Mouse (Mus musculus) neural tube, embryonic 12.5 days (tissue): ENCODE results near the gene Rnf216. TPM values are rescaled to one million over a fixed set of nuclear protein-coding genes. Genes with fewer than 3 reads are reported as not detected.

Experiments used
- ATAC-seq: fragments of 200-750 bp; cut with Nextera tagmentation; 2 replicates; pipeline ENCODE4 v1.8.0; 2017; ENCODE audit warnings: low read depth, mild to moderate bottlenecking, moderate TSS enrichment, moderate library complexity; ENCODE audit not compliant: low FRiP score
- H3K27ac ChIP-seq: fragments of 300-500 bp; sonication (generic); 2 replicates; pipeline ENCODE4 v1.5.1; 2016
- H3K27me3 ChIP-seq: fragments of 300-500 bp; sonication (generic); replicated peaks from 2 replicates; pipeline ENCODE4 v1.6.1; 2016; ENCODE audit warnings: mild to moderate bottlenecking
- H3K36me3 ChIP-seq: fragments of 300-500 bp; sonication (generic); 2 replicates; pipeline ENCODE4 v1.6.1; 2016; ENCODE audit warnings: mild to moderate bottlenecking
- H3K4me1 ChIP-seq: fragments of 300-500 bp; sonication (generic); 2 replicates; pipeline ENCODE4 v1.6.1; 2016
- H3K4me2 ChIP-seq: fragments of 300-500 bp; sonication (generic); replicated peaks from 2 replicates; pipeline ENCODE4 v1.6.1; 2016; ENCODE audit warnings: mild to moderate bottlenecking
- H3K4me3 ChIP-seq: fragments of 300-500 bp; sonication (generic); 2 replicates; pipeline ENCODE4 v1.5.1; 2016
- H3K9ac ChIP-seq: fragments of 300-500 bp; sonication (generic); 2 replicates; pipeline ENCODE4 v1.6.1; 2016; ENCODE audit warnings: mild to moderate bottlenecking
- H3K9me3 ChIP-seq: fragments of 300-500 bp; sonication (generic); 2 replicates; pipeline ENCODE4 v1.6.1; 2016; ENCODE audit warnings: mild to moderate bottlenecking
- WGBS: fragments of 180-500 bp; shearing (Covaris S2); methylation state at CpG from one replicate; pipeline ENCODE4 v1.1.7; 2016; 5-methylcytosine and 5-hydroxymethylcytosine counted together
- polyA plus RNA-seq: library from polyadenylated mRNA; unstranded; fragments of >200 nt; fragmentation: Nextera tagmentation; extraction: Ambion mirVana; gene quantifications from 2 replicates; pipeline ENCODE4 v1.2.1, GENCODE M21; 2016

Gene Rnf216
- polyA plus RNA-seq, 1 experiment from 2014 or later = 47.1 TPM

- Histone ChIP-seq H3K4me1 (no peaks in the 10 kb centered on the region), H3K27me3 (no peaks in the 10 kb centered on the region), H3K27ac (no peak overlapping the region), H3K9me3 (no peaks in the 10 kb centered on the region), H3K4me2 (no peak overlapping the region), H3K36me3 (peaks cover 47% of the 10 kb centered on the region), H3K9ac (no peak overlapping the region), H3K4me3 (no peak overlapping the region)
- no peak for ATAC-seq
- WGBS = 75% methylated on average over 3 of the region's 3 CpGs
Measured at GRCm38 (mm10) chr5:143092891-143093290, 19.9 kb downstream of the Rnf216 start.

GRCm38 (mm10) chr5:143084898-143085297 lies 27.9 kb downstream of the Rnf216 start:
- Histone ChIP-seq H3K9me3 (no peaks in the 10 kb centered on the region), H3K27me3 (no peaks in the 10 kb centered on the region), H3K4me3 (no peak overlapping the region), H3K27ac (no peak overlapping the region), H3K4me1 (no peaks in the 10 kb centered on the region), H3K9ac (no peak overlapping the region), H3K4me2 (no peak overlapping the region), H3K36me3 (peaks cover 55% of the 10 kb centered on the region)
- ATAC-seq = no peak
- 72% methylated on average over 4 of the region's 4 CpGs for WGBS

GRCm38 (mm10) chr5:143079806-143080205 lies 33.0 kb downstream of the Rnf216 start:
- H3K9ac ChIP-seq = no peak overlapping the region
- H3K9me3 ChIP-seq = no peaks in the 10 kb centered on the region
- H3K4me1 ChIP-seq = no peaks in the 10 kb centered on the region
- H3K4me2 ChIP-seq = no peak overlapping the region
- no peak overlapping the region for H3K27ac ChIP-seq
- H3K36me3 ChIP-seq = peaks cover 59% of the 10 kb centered on the region
- H3K4me3 ChIP-seq = no peak overlapping the region
- ATAC-seq = no peak
- 97% methylated on average over 1 of the region's 1 CpGs for WGBS
- H3K27me3 ChIP-seq = no peaks in the 10 kb centered on the region

- Histone ChIP-seq H3K27me3 (no peaks in the 10 kb centered on the region), H3K4me2 (no peak overlapping the region), H3K4me3 (no peak overlapping the region), H3K9ac (no peak overlapping the region), H3K27ac (no peak overlapping the region), H3K36me3 (peaks cover 68% of the 10 kb centered on the region), H3K9me3 (no peaks in the 10 kb centered on the region), H3K4me1 (no peaks in the 10 kb centered on the region)
- no peak for ATAC-seq
- 97% methylated on average over 3 of the region's 3 CpGs for WGBS
Measured at GRCm38 (mm10) chr5:143076603-143077143, 36.1 kb downstream of the Rnf216 start.

- H3K36me3 ChIP-seq = peaks cover 68% of the 10 kb centered on the region
- H3K9me3 ChIP-seq = no peaks in the 10 kb centered on the region
- 97% methylated on average over 2 of the region's 2 CpGs for WGBS
- no peaks in the 10 kb centered on the region for H3K4me1 ChIP-seq
- no peak for ATAC-seq
- no peak overlapping the region for H3K4me3 ChIP-seq
- H3K9ac ChIP-seq = no peak overlapping the region
- no peak overlapping the region for H3K27ac ChIP-seq
- no peaks in the 10 kb centered on the region for H3K27me3 ChIP-seq
- H3K4me2 ChIP-seq = no peak overlapping the region
Measured at GRCm38 (mm10) chr5:143075987-143076386, 36.8 kb downstream of the Rnf216 start.

- H3K36me3 ChIP-seq = peaks cover 47% of the 10 kb centered on the region
- H3K9me3 ChIP-seq = no peaks in the 10 kb centered on the region
- 91% methylated on average over 2 of the region's 2 CpGs for WGBS
- no peak overlapping the region for H3K4me3 ChIP-seq
- H3K27me3 ChIP-seq = no peaks in the 10 kb centered on the region
- H3K27ac ChIP-seq = no peak overlapping the region
- H3K4me1 ChIP-seq = no peaks in the 10 kb centered on the region
- no peak for ATAC-seq
- H3K4me2 ChIP-seq = no peak overlapping the region
- no peak overlapping the region for H3K9ac ChIP-seq
Measured at GRCm38 (mm10) chr5:143069048-143069447, 43.7 kb downstream of the Rnf216 start.

- no peak overlapping the region for H3K27ac ChIP-seq
- 93% methylated on average over 3 of the region's 3 CpGs for WGBS
- no peaks in the 10 kb centered on the region for H3K27me3 ChIP-seq
- no peak overlapping the region for H3K4me2 ChIP-seq
- H3K4me3 ChIP-seq = no peak overlapping the region
- no peak for ATAC-seq
- H3K36me3 ChIP-seq = peaks cover 46% of the 10 kb centered on the region
- H3K9ac ChIP-seq = no peak overlapping the region
- no peaks in the 10 kb centered on the region for H3K4me1 ChIP-seq
- no peaks in the 10 kb centered on the region for H3K9me3 ChIP-seq
Measured at GRCm38 (mm10) chr5:143068382-143068781, 44.4 kb downstream of the Rnf216 start.

GRCm38 (mm10) chr5:143066551-143066958 lies 46.2 kb downstream of the Rnf216 start:
- no peak overlapping the region for H3K4me3 ChIP-seq
- ATAC-seq = no peak
- H3K27ac ChIP-seq = no peak overlapping the region
- H3K36me3 ChIP-seq = peaks cover 42% of the 10 kb centered on the region
- no peak overlapping the region for H3K4me2 ChIP-seq
- no peaks in the 10 kb centered on the region for H3K9me3 ChIP-seq
- peaks cover 1% of the 10 kb centered on the region; the same call in 1 of the 2 replicates for H3K4me1 ChIP-seq
- WGBS = 26% methylated on average over 1 of the region's 1 CpGs
- no peak overlapping the region for H3K9ac ChIP-seq
- H3K27me3 ChIP-seq = no peaks in the 10 kb centered on the region

- peaks cover 6% of the 10 kb centered on the region; the same call in 1 of the 2 replicates for H3K4me1 ChIP-seq
- no peak overlapping the region for H3K9ac ChIP-seq
- peaks cover 42% of the 10 kb centered on the region for H3K36me3 ChIP-seq
- no peak overlapping the region for H3K4me3 ChIP-seq
- no peak overlapping the region for H3K4me2 ChIP-seq
- no peaks in the 10 kb centered on the region for H3K9me3 ChIP-seq
- no peak overlapping the region for H3K27ac ChIP-seq
- WGBS = 97% methylated on average over 1 of the region's 1 CpGs
- H3K27me3 ChIP-seq = no peaks in the 10 kb centered on the region
- no peak for ATAC-seq
Measured at GRCm38 (mm10) chr5:143066096-143066495, 46.7 kb downstream of the Rnf216 start.

GRCm38 (mm10) chr5:143065230-143065629 lies 47.6 kb downstream of the Rnf216 start:
- no peak for ATAC-seq
- WGBS = 83% methylated on average over 2 of the region's 2 CpGs

GRCm38 (mm10) chr5:143062251-143062650 lies 50.5 kb downstream of the Rnf216 start:
- Histone ChIP-seq H3K4me3 (no peak overlapping the region), H3K4me1 (peaks cover 8% of the 10 kb centered on the region; the same call in 1 of the 2 replicates), H3K27ac (no peak overlapping the region), H3K27me3 (no peaks in the 10 kb centered on the region), H3K9ac (no peak overlapping the region), H3K4me2 (no peak overlapping the region), H3K36me3 (peaks cover 32% of the 10 kb centered on the region), H3K9me3 (no peaks in the 10 kb centered on the region)
- 87% methylated on average over 3 of the region's 3 CpGs for WGBS
- no peak for ATAC-seq

More at GRCm38 (mm10) chr5:143065230-143065629, 47.6 kb downstream of the Rnf216 start:
- Histone ChIP-seq H3K4me1 (peaks cover 8% of the 10 kb centered on the region; the same call in 1 of the 2 replicates), H3K4me3 (no peak overlapping the region), H3K36me3 (peaks cover 42% of the 10 kb centered on the region), H3K9me3 (no peaks in the 10 kb centered on the region), H3K4me2 (no peak overlapping the region), H3K27me3 (no peaks in the 10 kb centered on the region), H3K27ac (no peak overlapping the region), H3K9ac (no peak overlapping the region)

GRCm38 (mm10) chr5:143061511-143061910 lies 51.3 kb downstream of the Rnf216 start:
- no peak overlapping the region for H3K4me3 ChIP-seq
- H3K27me3 ChIP-seq = no peaks in the 10 kb centered on the region
- H3K9me3 ChIP-seq = no peaks in the 10 kb centered on the region
- H3K9ac ChIP-seq = no peak overlapping the region
- H3K36me3 ChIP-seq = peaks cover 27% of the 10 kb centered on the region
- no peak overlapping the region for H3K27ac ChIP-seq
- H3K4me1 ChIP-seq = peaks cover 8% of the 10 kb centered on the region; the same call in 1 of the 2 replicates
- H3K4me2 ChIP-seq = no peak overlapping the region
- 60% methylated on average over 3 of the region's 3 CpGs for WGBS
- ATAC-seq = no peak

- Histone ChIP-seq H3K9ac (no peak overlapping the region), H3K4me3 (no peak overlapping the region), H3K27ac (no peak overlapping the region), H3K9me3 (no peaks in the 10 kb centered on the region), H3K4me2 (no peak overlapping the region), H3K36me3 (peaks cover 27% of the 10 kb centered on the region), H3K4me1 (peaks cover 8% of the 10 kb centered on the region; the same call in 1 of the 2 replicates), H3K27me3 (no peaks in the 10 kb centered on the region)
- ATAC-seq = no peak
- 15% methylated on average over 2 of the region's 2 CpGs for WGBS
Measured at GRCm38 (mm10) chr5:143060774-143061385, 51.9 kb downstream of the Rnf216 start.
